In genomic region chr17:36915076-36915475, GRCm38 (mm10) we compare ENCODE assay signal across 10 mouse cellular contexts. TPM values are rescaled to one million over a fixed set of nuclear protein-coding genes. Genes with fewer than 3 reads are reported as not detected.
DNase-seq lines count a peak whose midpoint lies in the region; ATAC-seq and TF ChIP-seq lines count a peak whose summit lies in the region.
"Had no signal": no experiment of that assay in that cellular context is flagged by ENCODE, and none has a peak within 500 bp of the region (broad histone marks: within the 10 kb centered on the region; RNA-seq: fewer than 3 reads in every experiment).

No protein-coding gene starts in this region.

- WGBS in midbrain, embryonic 10.5 days, result 19% methylated on average over 9 of the region's 9 CpGs
- 15% methylated on average over 9 of the region's 9 CpGs for WGBS in midbrain, embryonic 16.5 days
- WGBS in intestine, embryonic 15.5 days, result 15% methylated on average over 9 of the region's 9 CpGs
- 14% methylated on average over 9 of the region's 9 CpGs for WGBS in limb, embryonic 14.5 days
- 14% methylated on average over 9 of the region's 9 CpGs for WGBS in olfactory bulb, adult 2 months

- no peak overlapping the region for H3K4me3 ChIP-seq in midbrain, embryonic 10.5 days
- H3K4me3 ChIP-seq in midbrain, embryonic 16.5 days (ENCODE audit: low read depth, low read length), result no peak overlapping the region
- H3K4me3 ChIP-seq in bone marrow macrophage, adult 2 months (ENCODE audit: insufficient read depth, low read length), result no peak overlapping the region
- H3K4me3 ChIP-seq in intestine, embryonic 15.5 days (replicated peaks), result no peak overlapping the region
- H3K4me3 ChIP-seq in limb, embryonic 14.5 days (replicated peaks; ENCODE audit: low read length), result no peak overlapping the region
- no peak overlapping the region for H3K4me3 ChIP-seq in olfactory bulb, adult 2 months (ENCODE audit: insufficient read depth, low read depth, low read length)
- H3K4me3 ChIP-seq: neural tube, embryonic 12.5 days had no signal

- no peaks in the 10 kb centered on the region for H3K9me3 ChIP-seq in midbrain, embryonic 10.5 days (replicated peaks)
- H3K9me3 ChIP-seq in midbrain, embryonic 16.5 days (replicated peaks; ENCODE audit: control insufficient read depth, low read length, poor library complexity, severe bottlenecking), result no peaks in the 10 kb centered on the region
- no peaks in the 10 kb centered on the region for H3K9me3 ChIP-seq in intestine, embryonic 15.5 days
- H3K9me3 ChIP-seq in limb, embryonic 14.5 days (ENCODE audit: control insufficient read depth, low read length), result no peaks in the 10 kb centered on the region
- H3K9me3 ChIP-seq: neural tube, embryonic 12.5 days had no signal

- H3K27me3 ChIP-seq in midbrain, embryonic 10.5 days (ENCODE audit: low read depth, poor library complexity, severe bottlenecking), result no peaks in the 10 kb centered on the region
- H3K27me3 ChIP-seq in midbrain, embryonic 16.5 days (ENCODE audit: control insufficient read depth, insufficient read depth, low read depth, low read length), result no peaks in the 10 kb centered on the region
- H3K27me3 ChIP-seq in intestine, embryonic 15.5 days (replicated peaks), result no peaks in the 10 kb centered on the region; the same call in 1 of the 2 replicates
- H3K27me3 ChIP-seq in limb, embryonic 14.5 days (ENCODE audit: control insufficient read depth, insufficient read depth, low read length), result no peaks in the 10 kb centered on the region
- H3K27me3 ChIP-seq: neural tube, embryonic 12.5 days had no signal

- no peak for ATAC-seq in midbrain, embryonic 16.5 days
- peak; percentile 66; the same call in 1 of the 2 replicates for ATAC-seq in erythroblast, adult 5-6 weeks (replicated peaks; ENCODE audit: low FRiP score, poor library complexity, severe bottlenecking)
- peak; percentile 45 for ATAC-seq in intestine, embryonic 15.5 days
- no peak for ATAC-seq in limb, embryonic 14.5 days (ENCODE audit: low FRiP score, low read depth)

- TF ChIP-seq CTCF in bone marrow macrophage, adult 2 months (IDR thresholded peaks at IDR 0.05; ENCODE audit: low read depth, low read length), result peak; percentile 98
- peak; percentile 41; the same call in 1 of the 2 replicates for TF ChIP-seq CTCF in olfactory bulb, adult 2 months (IDR thresholded peaks at IDR 0.05; ENCODE audit: insufficient read depth, low read depth, low read length)

- no peak overlapping the region for H3K9ac ChIP-seq in midbrain, embryonic 16.5 days (ENCODE audit: low read depth, low read length)
- no peak overlapping the region for H3K9ac ChIP-seq in intestine, embryonic 15.5 days
- H3K9ac ChIP-seq in limb, embryonic 14.5 days (ENCODE audit: low read depth, low read length, severe bottlenecking), result no peak overlapping the region
- H3K9ac ChIP-seq: neural tube, embryonic 12.5 days had no signal

- no peak overlapping the region for H3K4me2 ChIP-seq in midbrain, embryonic 16.5 days (ENCODE audit: low read length)
- no peak overlapping the region for H3K4me2 ChIP-seq in intestine, embryonic 15.5 days (replicated peaks)
- no peak overlapping the region for H3K4me2 ChIP-seq in limb, embryonic 14.5 days (replicated peaks; ENCODE audit: low read depth, low read length, severe bottlenecking)
- H3K4me2 ChIP-seq: neural tube, embryonic 12.5 days had no signal

- H3K27ac ChIP-seq in midbrain, embryonic 10.5 days (replicated peaks), result no peak overlapping the region
- H3K27ac ChIP-seq in midbrain, embryonic 16.5 days (ENCODE audit: low read length), result no peak overlapping the region
- H3K27ac ChIP-seq in bone marrow macrophage, adult 2 months (ENCODE audit: insufficient read depth, low read depth, low read length), result no peak overlapping the region
- no peak overlapping the region for H3K27ac ChIP-seq in intestine, embryonic 15.5 days
- no peak overlapping the region for H3K27ac ChIP-seq in limb, embryonic 14.5 days (replicated peaks; ENCODE audit: low read depth, low read length)
- no peak overlapping the region for H3K27ac ChIP-seq in olfactory bulb, adult 2 months (ENCODE audit: insufficient read depth, low read depth, low read length)
- H3K27ac ChIP-seq: neural tube, embryonic 12.5 days had no signal

- peak; percentile 59 for DNase-seq in midbrain, embryonic 10.5 days (ENCODE audit: low spot score)
- peak; percentile 32 for DNase-seq in limb, embryonic 14.5 days (ENCODE audit: low spot score)
- peak; percentile 66 for DNase-seq in urinary bladder, postnatal 14 days (ENCODE audit: low spot score)

- H3K36me3 ChIP-seq in midbrain, embryonic 10.5 days, result no peaks in the 10 kb centered on the region
- no peaks in the 10 kb centered on the region for H3K36me3 ChIP-seq in midbrain, embryonic 16.5 days (ENCODE audit: control insufficient read depth, insufficient read depth, low read length)
- H3K36me3 ChIP-seq in intestine, embryonic 15.5 days, result no peaks in the 10 kb centered on the region
- H3K36me3 ChIP-seq in limb, embryonic 14.5 days (ENCODE audit: control insufficient read depth, insufficient read depth, low read length), result no peaks in the 10 kb centered on the region
- H3K36me3 ChIP-seq: neural tube, embryonic 12.5 days had no signal

- no peaks in the 10 kb centered on the region for H3K4me1 ChIP-seq in midbrain, embryonic 10.5 days
- no peaks in the 10 kb centered on the region for H3K4me1 ChIP-seq in midbrain, embryonic 16.5 days (ENCODE audit: control insufficient read depth, insufficient read depth, low read length)
- no peaks in the 10 kb centered on the region for H3K4me1 ChIP-seq in bone marrow macrophage, adult 2 months (ENCODE audit: control insufficient read depth, insufficient read depth, low read length)
- H3K4me1 ChIP-seq in intestine, embryonic 15.5 days (replicated peaks), result no peaks in the 10 kb centered on the region
- no peaks in the 10 kb centered on the region for H3K4me1 ChIP-seq in limb, embryonic 14.5 days (ENCODE audit: control insufficient read depth, insufficient read depth, low read length)
- H3K4me1 ChIP-seq in olfactory bulb, adult 2 months (ENCODE audit: control insufficient read depth, insufficient read depth, low read length), result no peaks in the 10 kb centered on the region
- H3K4me1 ChIP-seq: neural tube, embryonic 12.5 days had no signal

- no peak for TF ChIP-seq POLR2A in bone marrow macrophage, adult 2 months (IDR thresholded peaks at IDR 0.05; ENCODE audit: borderline replicate concordance, low read depth, low read length)
- TF ChIP-seq POLR2A in limb, embryonic 14.5 days (IDR thresholded peaks at IDR 0.05; ENCODE audit: borderline replicate concordance, extremely low read depth, insufficient read depth, insufficient read length), result no peak
- no peak for TF ChIP-seq POLR2A in olfactory bulb, adult 2 months (IDR thresholded peaks at IDR 0.05; ENCODE audit: insufficient read depth, low read depth, low read length)

RNA-seq across cellular contexts. Expression of gene Trim31, which starts 17.2 kb away (rescaled TPM):
- polyA plus RNA-seq in midbrain, embryonic 10.5 days (2016; fragmentation: Nextera tagmentation; extraction: Ambion mirVana), result not detected in 2 replicates
- not detected in 2 replicates for polyA plus RNA-seq in midbrain, embryonic 16.5 days (2015; fragmentation: Nextera tagmentation; extraction: Ambion mirVana)
- polyA plus RNA-seq in bone marrow macrophage, adult 2 months (2012; ENCODE audit: insufficient read depth, insufficient read length, missing spikeins), result not detected in 2 replicates
- total RNA-seq in erythroblast, adult 5-6 weeks (2015; ENCODE audit: low replicate concordance), result not detected in 2 replicates
- not detected in 2 replicates for total RNA-seq in erythroblast, adult 5-6 weeks (2017; ENCODE audit: low replicate concordance)
- 43.1 and 47.6 TPM in 2 replicates for polyA plus RNA-seq in intestine, embryonic 15.5 days (2015; fragmentation: Nextera tagmentation; extraction: Ambion mirVana)
- polyA plus RNA-seq in limb, embryonic 14.5 days (2012; rRNA removed), result not detected in 2 replicates
- polyA plus RNA-seq in limb, embryonic 14.5 days (2014; fragmentation: Nextera tagmentation; extraction: Ambion mirVana), result not detected in 2 replicates
- not detected in 2 replicates for polyA plus RNA-seq in olfactory bulb, adult 2 months (2012; ENCODE audit: insufficient read depth, insufficient read length, low replicate concordance, missing spikeins)
- polyA plus RNA-seq: frontal cortex, adult 2 months; neural tube, embryonic 12.5 days had no signal

RNA-seq across cellular contexts. Expression of gene Trim40, which starts 25.2 kb away (rescaled TPM):
- polyA plus RNA-seq in midbrain, embryonic 10.5 days (2016; fragmentation: Nextera tagmentation; extraction: Ambion mirVana), result not detected in 2 replicates
- polyA plus RNA-seq in midbrain, embryonic 16.5 days (2015; fragmentation: Nextera tagmentation; extraction: Ambion mirVana), result not detected in 2 replicates
- not detected in 2 replicates for polyA plus RNA-seq in bone marrow macrophage, adult 2 months (2012; ENCODE audit: insufficient read depth, insufficient read length, missing spikeins)
- total RNA-seq in erythroblast, adult 5-6 weeks (2015; ENCODE audit: low replicate concordance), result not detected in 2 replicates
- not detected in 2 replicates for total RNA-seq in erythroblast, adult 5-6 weeks (2017; ENCODE audit: low replicate concordance)
- polyA plus RNA-seq in intestine, embryonic 15.5 days (2015; fragmentation: Nextera tagmentation; extraction: Ambion mirVana), result 0.78 and 1.2 TPM in 2 replicates
- polyA plus RNA-seq in limb, embryonic 14.5 days (2012; rRNA removed), result 0.08 TPM in 1 of 2 replicates, not detected in the other
- not detected in 2 replicates for polyA plus RNA-seq in limb, embryonic 14.5 days (2014; fragmentation: Nextera tagmentation; extraction: Ambion mirVana)
- polyA plus RNA-seq in olfactory bulb, adult 2 months (2012; ENCODE audit: insufficient read depth, insufficient read length, low replicate concordance, missing spikeins), result not detected in 2 replicates
- polyA plus RNA-seq: neural tube, embryonic 12.5 days had no signal

RNA-seq across cellular contexts. Expression of gene Rnf39, which starts 27.6 kb away (rescaled TPM):
- 0.22 and 0.67 TPM in 2 replicates for polyA plus RNA-seq in midbrain, embryonic 10.5 days (2016; fragmentation: Nextera tagmentation; extraction: Ambion mirVana)
- polyA plus RNA-seq in midbrain, embryonic 16.5 days (2015; fragmentation: Nextera tagmentation; extraction: Ambion mirVana), result 1.7 and 2.0 TPM in 2 replicates
- polyA plus RNA-seq in bone marrow macrophage, adult 2 months (2012; ENCODE audit: insufficient read depth, insufficient read length, missing spikeins), result not detected in 2 replicates
- total RNA-seq in erythroblast, adult 5-6 weeks (2015; ENCODE audit: low replicate concordance), result not detected in 2 replicates
- total RNA-seq in erythroblast, adult 5-6 weeks (2017; ENCODE audit: low replicate concordance), result not detected in 2 replicates
- 1.7 and 1.8 TPM in 2 replicates for polyA plus RNA-seq in intestine, embryonic 15.5 days (2015; fragmentation: Nextera tagmentation; extraction: Ambion mirVana)
- polyA plus RNA-seq in limb, embryonic 14.5 days (2012; rRNA removed), result 3.2 and 4.0 TPM in 2 replicates
- 2.8 and 3.5 TPM in 2 replicates for polyA plus RNA-seq in limb, embryonic 14.5 days (2014; fragmentation: Nextera tagmentation; extraction: Ambion mirVana)
- polyA plus RNA-seq in olfactory bulb, adult 2 months (2012; ENCODE audit: insufficient read depth, insufficient read length, low replicate concordance, missing spikeins), result not detected in 2 replicates

RNA-seq across cellular contexts. Expression of gene Ppp1r11, which starts 36.5 kb away (rescaled TPM):
- 160 and 166 TPM in 2 replicates for polyA plus RNA-seq in midbrain, embryonic 10.5 days (2016; fragmentation: Nextera tagmentation; extraction: Ambion mirVana)
- polyA plus RNA-seq in midbrain, embryonic 16.5 days (2015; fragmentation: Nextera tagmentation; extraction: Ambion mirVana), result 158 and 166 TPM in 2 replicates
- 59.3 and 64.4 TPM in 2 replicates for polyA plus RNA-seq in bone marrow macrophage, adult 2 months (2012; ENCODE audit: insufficient read depth, insufficient read length, missing spikeins)
- 21.9 and 35.5 TPM in 2 replicates for total RNA-seq in erythroblast, adult 5-6 weeks (2015; ENCODE audit: low replicate concordance)
- total RNA-seq in erythroblast, adult 5-6 weeks (2017; ENCODE audit: low replicate concordance), result 8.8 and 14.4 TPM in 2 replicates
- 95.4 and 99.5 TPM in 2 replicates for polyA plus RNA-seq in intestine, embryonic 15.5 days (2015; fragmentation: Nextera tagmentation; extraction: Ambion mirVana)
- polyA plus RNA-seq in limb, embryonic 14.5 days (2012; rRNA removed), result 81.5 and 116 TPM in 2 replicates
- polyA plus RNA-seq in limb, embryonic 14.5 days (2014; fragmentation: Nextera tagmentation; extraction: Ambion mirVana), result 125 and 128 TPM in 2 replicates
- polyA plus RNA-seq in olfactory bulb, adult 2 months (2012; ENCODE audit: insufficient read depth, insufficient read length, low replicate concordance, missing spikeins), result not detected in 2 replicates

RNA-seq across cellular contexts. Expression of gene Znrd1, which starts 43.3 kb away (rescaled TPM):
- polyA plus RNA-seq in midbrain, embryonic 10.5 days (2016; fragmentation: Nextera tagmentation; extraction: Ambion mirVana), result 88.5 and 96.7 TPM in 2 replicates
- polyA plus RNA-seq in midbrain, embryonic 16.5 days (2015; fragmentation: Nextera tagmentation; extraction: Ambion mirVana), result 47.3 and 52.3 TPM in 2 replicates
- 50.1 and 70.8 TPM in 2 replicates for polyA plus RNA-seq in bone marrow macrophage, adult 2 months (2012; ENCODE audit: insufficient read depth, insufficient read length, missing spikeins)
- 18.8 and 23.2 TPM in 2 replicates for total RNA-seq in erythroblast, adult 5-6 weeks (2015; ENCODE audit: low replicate concordance)
- 5.7 and 11.0 TPM in 2 replicates for total RNA-seq in erythroblast, adult 5-6 weeks (2017; ENCODE audit: low replicate concordance)
- polyA plus RNA-seq in intestine, embryonic 15.5 days (2015; fragmentation: Nextera tagmentation; extraction: Ambion mirVana), result 69.5 and 76.3 TPM in 2 replicates
- polyA plus RNA-seq in limb, embryonic 14.5 days (2012; rRNA removed), result 73.7 and 81.6 TPM in 2 replicates
- 103 and 108 TPM in 2 replicates for polyA plus RNA-seq in limb, embryonic 14.5 days (2014; fragmentation: Nextera tagmentation; extraction: Ambion mirVana)
- polyA plus RNA-seq in olfactory bulb, adult 2 months (2012; ENCODE audit: insufficient read depth, insufficient read length, low replicate concordance, missing spikeins), result not detected in 2 replicates

Comparison
In these comparisons a context has a peak if more than half of its experiments do, and no peak if none do; other contexts are left out.
1. ATAC-seq: peak in erythroblast, adult 5-6 weeks (single experiment) and intestine, embryonic 15.5 days (single experiment); none in midbrain, embryonic 16.5 days (single experiment) and limb, embryonic 14.5 days (single experiment).
2. RNA of gene Trim31, which starts 17.2 kb away (polyA plus RNA-seq): 43.1 to 47.6 TPM in intestine, embryonic 15.5 days; not detected in midbrain, embryonic 10.5 days, not detected in midbrain, embryonic 16.5 days, not detected in bone marrow macrophage, adult 2 months, not detected in limb, embryonic 14.5 days and not detected in olfactory bulb, adult 2 months; every median in the first group is over 10 times any median in the second.
3. Peak in every context shown above with its lines, with median percentiles within 50 percentile points of each other: DNase-seq.